Mouse (Mus musculus): ENCODE results near the gene E330014E10Rik. TPM values are rescaled to one million over a fixed set of nuclear protein-coding genes. Genes with fewer than 3 reads are reported as not detected.

Gene E330014E10Rik
- not detected in 2 replicates for polyA plus RNA-seq (2015; fragmentation: Nextera tagmentation; extraction: Ambion mirVana)

DNA sequence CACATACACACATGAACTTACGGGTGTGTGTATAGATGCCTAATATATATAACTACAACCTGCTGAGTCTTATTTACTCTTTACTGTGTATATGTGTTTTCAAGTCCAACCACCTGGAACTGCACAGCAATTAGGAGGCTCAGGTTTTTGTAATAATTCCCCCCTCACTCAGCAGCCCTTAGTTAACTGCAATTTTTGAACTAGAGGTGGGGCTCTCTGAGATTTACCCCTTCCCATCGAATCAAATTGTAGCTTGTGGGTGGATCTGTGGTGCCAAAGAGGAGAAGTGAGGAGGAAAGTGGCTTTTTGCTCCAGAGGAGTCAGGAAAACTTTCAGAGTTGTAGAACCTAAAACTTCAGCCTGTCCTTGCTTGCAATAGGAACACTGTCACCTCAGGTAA is at the start of gene E330014E10Rik:
Gene E330014E10Rik (plus strand): TSS at position 301 of the 400 bp plus-strand sequence.

DNA sequence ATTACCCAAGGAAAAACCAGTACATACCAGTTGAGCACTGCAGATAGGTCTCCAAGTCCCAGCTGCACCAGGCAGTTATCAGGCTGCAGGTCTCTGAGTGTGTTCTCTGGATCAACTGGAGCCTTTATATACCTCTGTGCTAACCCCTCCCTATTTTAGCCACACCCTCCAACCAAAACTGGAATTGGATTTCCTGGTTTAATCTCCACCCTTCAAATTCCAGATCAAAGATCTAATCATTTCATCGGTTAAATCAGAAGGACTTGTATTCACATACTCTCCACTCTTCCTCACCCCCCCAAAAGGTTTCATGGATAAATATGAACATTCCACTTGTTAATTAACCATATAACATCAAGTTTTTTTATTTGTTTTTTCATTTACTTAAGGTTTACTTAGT is 39.7 kb upstream of the E330014E10Rik start, which contains the start of gene Gm7978:
Gene Gm7978 (minus strand): TSS at position 101 of the 400 bp plus-strand sequence.

DNA sequence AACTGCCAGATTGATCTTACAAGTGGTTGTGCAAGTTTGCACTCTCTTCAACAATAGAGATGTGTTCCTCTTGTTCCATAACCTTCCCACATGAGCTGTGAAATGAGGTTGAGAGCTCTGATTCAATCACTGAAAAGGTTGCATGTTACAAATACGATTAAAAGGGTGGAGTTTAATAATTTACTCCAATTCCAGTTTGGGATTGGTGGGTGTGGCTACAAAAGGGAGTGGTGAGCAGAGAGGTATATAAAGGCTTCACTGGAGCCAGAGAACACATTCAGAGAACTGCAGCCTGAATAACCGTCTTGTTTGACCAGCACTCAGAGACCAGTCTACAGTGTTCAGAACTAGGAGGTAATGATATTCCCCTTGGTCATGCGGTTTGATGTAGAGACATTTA is 34.1 kb upstream of the E330014E10Rik start, which contains the start of gene Gm7982:
Gene Gm7982 (plus strand): TSS at position 301 of the 400 bp plus-strand sequence.

Other genes with a start within 250 kb of the E330014E10Rik start
- not detected in 2 replicates for gene Gm7971, start 181.1 kb upstream of the E330014E10Rik start, polyA plus RNA-seq (2015; fragmentation: Nextera tagmentation; extraction: Ambion mirVana)
- gene Gm7978, start 39.8 kb upstream of the E330014E10Rik start, polyA plus RNA-seq (2015; fragmentation: Nextera tagmentation; extraction: Ambion mirVana): not detected in 2 replicates
- gene Gm7982, start 34.0 kb upstream of the E330014E10Rik start, polyA plus RNA-seq (2015; fragmentation: Nextera tagmentation; extraction: Ambion mirVana): not detected in 2 replicates
- 1.5 and 4.1 TPM in 2 replicates for gene Cxcl13, start 181.0 kb downstream of the E330014E10Rik start, polyA plus RNA-seq (2015; fragmentation: Nextera tagmentation; extraction: Ambion mirVana)